Mouse (Mus musculus) large intestine, adult 2 months (tissue): ENCODE measurements around the gene Cldn7. TPM values are rescaled to one million over a fixed set of nuclear protein-coding genes. Genes with fewer than 3 reads are reported as not detected.
"Not testable (repeated sequence)": the region's sequence is repeated elsewhere in the genome, so short reads cannot be mapped to it uniquely, and the experiment has no call there.

Experiments
- DNase-seq: peaks from one replicate; pipeline ENCODE4 v3.0.0-alpha.2; 2012; ENCODE audit warnings: low read depth, low spot score
- WGBS: fragments of 180-500 bp; shearing (Covaris S2); methylation state at CpG from one replicate; pipeline ENCODE4 v1.1.7; 2018; 5-methylcytosine and 5-hydroxymethylcytosine counted together
- polyA plus RNA-seq: library from polyadenylated mRNA; depleted of rRNA; stranded (reverse); fragments of >200 nt; gene quantifications from 2 replicates; pipeline ENCODE4 v1.2.3, GENCODE M21; 2012; rRNA removed

Gene Cldn7
- polyA plus RNA-seq, 1 experiment = 1,643 TPM

DNA sequence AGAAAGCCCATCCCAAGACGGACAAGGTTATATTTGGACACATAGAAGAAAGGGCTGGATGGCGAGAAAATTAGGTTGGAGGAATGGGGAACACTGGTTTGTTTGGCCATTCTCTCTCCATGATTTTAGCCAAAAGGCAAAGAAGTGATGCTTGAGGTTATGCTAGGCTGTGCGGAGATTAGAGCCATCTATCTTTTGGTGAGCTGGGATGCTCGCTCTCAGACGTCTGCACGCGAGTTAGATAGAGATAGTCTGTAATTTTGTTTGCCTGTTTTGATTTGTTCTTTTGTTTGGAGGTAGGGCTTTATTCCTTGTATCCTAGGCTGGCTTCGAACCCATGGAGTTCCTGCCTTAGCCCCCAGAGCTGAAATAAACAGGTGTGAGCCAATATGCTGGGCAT lies 36.6 kb downstream of the Cldn7 start:
- WGBS = 13% methylated on average over 8 of the region's 8 CpGs
- no peak for DNase-seq

DNA sequence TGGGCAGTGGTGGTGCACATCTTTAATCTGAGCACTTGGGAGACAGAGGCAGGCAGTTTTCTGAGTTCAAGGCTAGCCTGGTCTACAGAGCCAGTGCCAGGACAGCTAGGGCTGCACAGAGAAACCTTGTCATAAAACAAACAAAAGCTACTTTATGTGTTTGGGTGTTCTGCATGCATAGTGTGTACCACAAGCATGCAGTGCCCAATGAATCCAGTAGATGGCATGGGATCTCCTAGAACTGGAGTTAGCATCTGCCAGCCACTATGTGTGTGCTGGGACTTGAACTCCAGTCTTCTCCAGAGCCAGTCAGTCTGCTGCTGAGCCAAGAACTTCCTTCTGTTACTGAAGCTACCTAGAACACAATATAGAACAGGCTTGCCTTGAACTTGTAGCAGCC lies 37.3 kb downstream of the Cldn7 start:
- no peak for DNase-seq

DNA sequence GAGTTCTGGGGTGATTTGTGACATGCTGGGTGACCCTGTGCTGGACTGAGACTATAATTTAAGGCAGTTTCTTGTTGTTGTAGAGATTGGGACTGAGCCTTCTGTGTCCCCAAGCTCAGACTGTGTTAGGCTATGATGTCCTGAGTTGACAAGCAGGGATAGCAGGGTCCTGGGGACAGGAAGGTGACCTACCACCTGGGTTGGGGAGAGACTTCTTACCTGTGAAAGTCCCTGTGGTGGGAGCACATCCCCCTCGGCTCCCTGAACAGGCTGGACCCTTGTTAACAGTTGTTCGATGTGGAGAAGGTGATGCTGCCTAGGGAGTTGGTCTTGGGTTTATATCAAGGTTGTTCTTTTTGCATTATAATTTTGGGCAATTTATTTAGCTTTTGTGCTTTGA lies 37.9 kb downstream of the Cldn7 start:
- WGBS = 94% methylated on average over 2 of the region's 2 CpGs
- DNase-seq = no peak

DNA sequence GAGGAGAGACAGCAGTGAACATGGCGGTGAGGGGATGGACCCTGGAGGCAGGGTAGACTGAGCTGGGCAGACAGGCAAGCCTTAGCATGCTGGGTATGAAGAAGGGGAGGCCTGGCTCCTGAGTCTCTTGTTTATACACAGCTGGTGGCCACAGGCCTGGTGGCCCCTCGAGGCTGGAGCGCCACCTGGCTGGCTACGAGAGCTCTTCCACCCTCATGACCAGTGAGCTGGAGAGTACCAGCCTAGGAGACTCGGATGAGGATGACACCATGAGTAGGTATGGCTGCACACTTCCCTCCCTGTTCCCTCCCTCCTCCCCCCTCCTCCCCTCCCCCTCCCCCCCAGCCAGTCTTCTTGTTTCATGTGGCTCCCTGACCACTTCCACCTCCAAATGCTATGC lies 40.9 kb downstream of the Cldn7 start:
- 56% methylated on average over 5 of the region's 5 CpGs for WGBS
- DNase-seq = no peak

DNA sequence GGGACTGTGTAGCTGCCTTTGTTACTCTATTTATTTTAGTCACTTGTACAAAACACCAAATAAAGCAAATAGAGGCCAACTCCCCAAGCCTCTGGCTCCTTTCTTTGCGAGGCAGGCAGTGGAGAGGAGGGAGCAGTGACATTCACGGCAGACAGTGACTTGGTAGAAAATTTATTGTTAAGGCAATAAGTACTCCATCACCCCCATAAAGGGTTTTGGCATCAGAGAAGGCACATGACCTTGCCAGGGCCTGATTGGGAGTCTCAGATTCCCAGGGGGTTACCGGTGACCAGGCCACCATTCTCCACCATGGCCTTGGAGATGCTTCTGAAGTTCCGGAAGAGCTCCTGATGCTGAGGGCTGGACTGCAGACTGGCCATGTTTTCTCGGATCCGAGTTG lies 45.5 kb downstream of the Cldn7 start:
- WGBS = 84% methylated on average over 6 of the region's 6 CpGs
- no peak for DNase-seq

DNA sequence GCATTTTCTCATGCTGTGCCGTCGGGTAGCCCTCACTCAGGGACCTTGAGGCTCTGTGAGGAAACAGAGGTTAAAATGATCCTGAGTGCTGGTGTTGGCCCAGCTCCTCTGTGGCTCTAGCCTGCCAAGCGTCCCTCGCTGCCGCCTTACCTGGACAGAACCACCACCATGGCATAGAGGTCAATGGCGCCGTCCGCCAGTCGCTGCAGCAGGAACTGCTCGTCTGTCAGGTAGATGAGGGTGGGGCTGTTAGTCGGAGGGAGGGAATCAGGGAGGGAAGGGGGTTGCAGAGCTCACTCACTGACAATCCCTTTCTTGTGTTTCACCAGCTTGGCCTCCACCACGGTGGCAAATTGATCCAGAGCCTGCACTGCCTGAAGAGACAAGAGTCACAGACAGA lies 46.0 kb downstream of the Cldn7 start:
- no peak for DNase-seq
- 82% methylated on average over 12 of the region's 12 CpGs for WGBS

DNA sequence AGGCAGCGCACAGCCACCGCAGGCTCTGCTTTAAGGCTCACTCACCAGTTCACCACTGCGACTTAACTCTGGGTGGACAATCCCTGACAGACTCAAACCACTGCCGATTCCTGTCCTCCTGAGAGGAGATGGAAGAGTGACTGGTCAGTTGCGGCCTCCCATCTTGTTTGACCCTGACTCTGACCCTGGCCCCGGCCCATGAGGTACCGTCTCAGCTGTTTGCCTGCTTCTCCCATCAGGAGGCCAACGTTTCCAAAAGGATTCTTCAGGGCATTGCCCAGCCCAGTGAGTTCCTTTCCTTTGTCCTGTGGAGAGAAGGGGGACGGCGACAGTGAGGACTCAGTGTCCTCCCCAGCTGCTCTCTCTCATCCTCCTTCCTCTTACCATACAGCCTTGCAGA lies 46.4 kb downstream of the Cldn7 start:
- 89% methylated on average over 10 of the region's 10 CpGs for WGBS
- no peak for DNase-seq

DNA sequence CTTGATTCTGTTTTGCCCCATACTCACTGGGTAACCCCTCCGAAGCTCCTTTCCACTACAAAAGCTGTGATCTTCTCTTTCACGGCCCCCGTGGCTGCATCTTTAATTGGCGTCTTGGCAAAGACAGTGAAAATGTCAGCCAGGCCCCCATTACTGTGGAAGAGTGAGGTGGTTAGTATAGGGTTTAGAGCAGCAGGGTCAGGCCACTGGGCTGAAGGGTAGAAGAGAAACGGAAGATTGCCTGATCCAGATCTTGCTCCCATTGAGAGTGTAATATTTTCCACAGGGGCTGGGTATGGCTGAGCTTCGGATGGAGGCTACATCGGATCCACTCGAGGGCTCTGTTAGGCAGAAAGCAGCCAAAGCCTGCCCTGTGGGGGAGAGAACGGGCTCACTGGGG lies 48.4 kb downstream of the Cldn7 start:
- no peak for DNase-seq
- 84% methylated on average over 9 of the region's 9 CpGs for WGBS

DNA sequence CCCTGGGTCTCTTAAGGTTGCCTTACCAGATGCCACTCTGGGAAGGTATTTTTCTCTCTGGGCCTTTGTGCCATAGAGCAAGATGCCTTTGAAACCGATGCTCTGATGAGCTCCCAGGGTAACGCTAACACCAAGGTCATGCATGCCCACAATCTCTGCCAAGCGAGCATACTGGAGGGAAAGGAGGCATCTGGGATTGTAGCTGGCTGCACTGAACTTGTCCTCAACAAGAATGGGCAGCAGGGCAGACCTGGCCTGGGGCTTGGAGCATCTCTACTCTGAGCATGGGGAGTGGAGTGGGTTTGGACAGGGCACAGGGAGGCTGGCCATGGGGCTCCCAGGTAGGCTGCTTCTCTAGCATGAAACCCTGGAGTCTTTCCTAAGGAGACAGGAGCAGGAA lies 48.8 kb downstream of the Cldn7 start:
- 93% methylated on average over 3 of the region's 3 CpGs for WGBS
- no peak for DNase-seq

DNA sequence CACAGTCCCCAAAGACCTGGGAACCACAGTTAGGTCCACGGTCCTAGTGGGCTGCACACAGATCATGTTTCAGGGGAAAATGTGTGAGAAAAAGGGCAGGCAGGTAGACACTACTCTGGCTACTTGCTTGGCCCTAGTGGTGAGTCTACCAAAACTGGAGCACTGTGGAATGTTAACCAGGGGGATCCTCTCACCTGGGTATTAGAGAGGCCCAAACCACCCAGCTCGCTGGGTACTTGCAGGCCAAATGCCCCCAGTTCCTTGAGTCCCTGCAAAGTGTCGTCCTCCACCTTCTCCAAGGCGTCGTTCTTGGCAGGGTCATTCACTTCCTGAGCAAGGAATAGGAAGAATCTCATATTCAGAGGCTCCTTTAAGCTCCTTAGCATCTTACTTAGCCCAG lies 49.5 kb downstream of the Cldn7 start:
- 68% methylated on average over 5 of the region's 5 CpGs for WGBS
- DNase-seq = no peak

DNA sequence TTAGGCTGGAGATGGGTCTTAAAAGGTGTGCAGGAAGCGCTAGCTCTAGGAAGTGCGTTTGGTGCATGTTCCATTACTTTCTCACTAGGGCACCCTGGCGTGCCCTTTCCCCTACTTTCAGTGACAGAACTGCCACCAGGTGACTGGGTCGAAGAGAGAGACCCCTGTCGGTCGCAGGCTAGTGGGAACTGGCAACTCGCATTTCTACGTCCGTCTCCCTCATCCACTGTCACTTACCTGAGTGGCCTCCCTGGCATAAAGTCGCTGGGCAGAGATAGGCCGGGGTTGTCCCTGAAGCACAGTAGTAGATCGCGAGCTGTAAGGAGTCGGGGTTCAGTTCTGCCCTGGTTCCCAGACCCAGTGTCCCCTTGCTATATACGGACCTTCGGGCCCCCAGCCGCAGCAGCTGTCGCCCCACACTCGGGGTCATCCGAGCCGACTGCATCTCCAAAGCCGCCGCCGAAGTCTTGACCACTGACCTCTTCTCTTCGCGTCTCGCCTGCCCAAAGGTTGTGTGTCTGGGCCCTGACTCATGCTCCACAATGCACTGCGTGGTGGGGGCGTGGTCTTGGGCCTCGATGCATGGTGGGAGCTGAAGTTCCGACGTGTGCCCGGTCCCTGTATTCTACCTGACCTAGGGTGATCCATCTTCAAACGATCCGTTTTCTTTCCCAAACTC lies 50.4 kb downstream of the Cldn7 start, which contains the start of gene Acadvl:
Gene Acadvl, minus strand, starts transcription at position 532 of the 679 bp plus-strand sequence.
- WGBS = under 1% methylated on average over 35 of the region's 35 CpGs
- no peak for DNase-seq

DNA sequence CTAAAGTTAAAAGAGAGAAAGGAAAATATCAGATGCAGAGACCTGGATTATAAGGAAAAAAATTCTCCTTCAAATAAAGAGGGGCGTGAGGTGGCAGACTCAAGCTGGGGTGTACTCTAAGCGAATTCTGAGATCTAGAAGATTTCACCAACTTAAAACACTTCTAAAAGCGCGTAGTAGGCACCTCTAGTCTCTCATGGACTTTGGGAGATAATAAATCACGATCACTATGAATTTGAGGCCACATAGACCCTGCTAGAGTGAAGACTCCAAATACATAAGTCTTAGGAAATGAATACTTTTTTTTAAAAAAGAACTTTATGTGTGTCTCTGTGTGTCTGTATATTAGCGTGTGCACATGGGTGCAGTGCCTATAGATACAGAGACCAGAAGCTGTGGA lies 51.1 kb downstream of the Cldn7 start:
- 61% methylated on average over 6 of the region's 6 CpGs for WGBS
- no peak for DNase-seq

DNA sequence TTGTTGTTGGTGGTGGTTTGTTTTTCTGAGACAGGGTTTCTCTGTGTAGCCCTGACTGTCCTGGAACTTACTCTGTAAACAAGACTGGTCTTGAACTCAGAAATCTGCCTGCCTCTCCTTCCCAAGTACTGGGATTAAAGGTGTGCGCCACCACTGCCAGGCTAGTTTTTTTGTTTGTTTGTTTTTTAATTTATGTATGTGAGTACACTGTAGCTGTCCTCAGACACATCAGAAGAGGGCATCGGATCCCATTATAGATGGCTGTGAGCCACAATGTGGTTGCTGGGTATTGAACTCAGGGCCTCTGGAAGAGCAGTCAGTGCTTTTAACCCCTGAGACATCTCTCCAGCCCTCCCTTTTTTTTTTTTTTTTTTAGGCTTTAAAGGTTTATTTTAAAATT lies 51.6 kb downstream of the Cldn7 start:
- 80% methylated on average over 2 of the region's 2 CpGs for WGBS
- DNase-seq = not testable (repeated sequence)

DNA sequence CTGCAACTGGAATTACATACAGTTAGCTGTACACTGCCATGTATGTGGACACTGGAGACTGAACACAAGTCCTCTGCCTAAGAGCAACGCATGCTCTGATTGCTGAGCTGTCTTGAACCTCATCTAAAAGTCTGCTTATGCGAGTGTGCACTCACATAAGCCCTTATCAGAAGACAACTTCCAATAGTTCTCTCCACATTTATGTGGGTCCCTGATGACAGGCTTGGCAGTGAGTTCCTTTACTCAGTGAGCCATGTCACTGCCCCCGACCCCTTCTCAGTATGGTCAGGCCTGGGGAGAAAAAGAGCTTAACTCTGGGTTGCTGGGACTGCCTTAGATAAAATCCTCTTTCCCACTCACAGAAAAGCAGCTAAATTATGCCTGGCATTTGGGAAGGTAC lies 52.1 kb downstream of the Cldn7 start, which contains the start of gene Dlg4:
Gene Dlg4, plus strand, starts transcription at position 274 of the 400 bp plus-strand sequence.
- 85% methylated on average over 3 of the region's 3 CpGs for WGBS
- no peak for DNase-seq

DNA sequence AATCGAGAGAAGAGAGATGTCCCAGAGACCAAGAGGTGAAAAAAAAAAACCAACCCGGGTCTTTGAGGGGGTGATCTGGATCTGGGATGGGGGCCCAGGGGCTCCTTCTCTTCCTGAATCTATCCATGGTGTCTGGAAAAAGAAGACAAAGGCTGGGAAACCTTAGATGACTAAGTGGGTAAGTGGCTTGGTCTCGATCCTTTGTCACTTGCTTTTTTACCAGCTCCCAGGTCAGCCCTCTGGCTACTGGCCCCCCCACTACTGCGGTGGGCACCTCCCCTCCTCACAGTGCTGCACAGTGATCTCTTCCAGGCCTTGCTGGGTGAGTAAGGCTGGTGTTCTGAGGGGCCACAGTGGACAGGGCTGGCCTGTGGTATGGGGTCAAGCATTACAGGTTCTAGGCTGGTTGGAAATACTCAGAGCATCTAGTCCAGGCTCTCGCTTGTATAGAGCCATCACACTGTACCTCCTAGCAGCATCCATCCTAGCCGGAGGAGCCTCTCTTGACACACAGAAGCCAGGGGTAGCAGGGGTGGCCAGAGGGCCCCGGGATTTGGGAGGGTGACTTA lies 52.7 kb downstream of the Cldn7 start:
- 54% methylated on average over 7 of the region's 7 CpGs for WGBS
- no peak for DNase-seq

Other genes starting within 250 kb of the Cldn7 start
- 17.5 and 33.3 TPM in 2 replicates for gene Polr2a, start 206.1 kb upstream of the Cldn7 start, polyA plus RNA-seq
- 0.07 TPM in 1 of 2 replicates, not detected in the other for gene Slc35g3, start 202.8 kb upstream of the Cldn7 start, polyA plus RNA-seq
- 7.5 and 10.7 TPM in 2 replicates for gene Zbtb4, start 198.9 kb upstream of the Cldn7 start, polyA plus RNA-seq
- 7.3 and 10.3 TPM in 2 replicates for gene Chrnb1, start 168.8 kb upstream of the Cldn7 start, polyA plus RNA-seq
- 2.8 and 4.4 TPM in 2 replicates for gene Fgf11, start 162.9 kb upstream of the Cldn7 start, polyA plus RNA-seq
- 38.7 and 39.1 TPM in 2 replicates for gene Tmem102, start 159.2 kb upstream of the Cldn7 start, polyA plus RNA-seq
- gene Gm39566, start 149.5 kb upstream of the Cldn7 start, polyA plus RNA-seq = not detected in 2 replicates
- not detected in 2 replicates for gene Spem2, start 146.3 kb upstream of the Cldn7 start, polyA plus RNA-seq
- 0.12 TPM in 1 of 2 replicates, not detected in the other for gene Spem1, start 142.6 kb upstream of the Cldn7 start, polyA plus RNA-seq
- 5.1 and 7.0 TPM in 2 replicates for gene Nlgn2, start 127.0 kb upstream of the Cldn7 start, polyA plus RNA-seq
- 194 and 208 TPM in 2 replicates for gene Tmem256, start 126.3 kb upstream of the Cldn7 start, polyA plus RNA-seq
- gene Plscr3, start 118.4 kb upstream of the Cldn7 start, polyA plus RNA-seq = 31.6 and 36.1 TPM in 2 replicates
- 28.8 and 34.4 TPM in 2 replicates for gene Tnk1, start 106.0 kb upstream of the Cldn7 start, polyA plus RNA-seq
- not detected in 2 replicates for gene Tmem95, start 86.8 kb upstream of the Cldn7 start, polyA plus RNA-seq
- 1.8 and 3.0 TPM in 2 replicates for gene Kctd11, start 83.4 kb upstream of the Cldn7 start, polyA plus RNA-seq
- 16.1 and 16.4 TPM in 2 replicates for gene Acap1, start 69.2 kb upstream of the Cldn7 start, polyA plus RNA-seq
- 3.0 and 3.8 TPM in 2 replicates for gene 2810408A11Rik, start 63.8 kb upstream of the Cldn7 start, polyA plus RNA-seq
- gene Neurl4, start 63.7 kb upstream of the Cldn7 start, polyA plus RNA-seq = 24.4 and 36.7 TPM in 2 replicates
- 69.2 and 79.9 TPM in 2 replicates for gene Gps2, start 50.9 kb upstream of the Cldn7 start, polyA plus RNA-seq
- gene Eif5a, start 42.8 kb upstream of the Cldn7 start, polyA plus RNA-seq = 619 and 694 TPM in 2 replicates
- 14.7 and 16.5 TPM in 2 replicates for gene Ybx2, start 29.0 kb upstream of the Cldn7 start, polyA plus RNA-seq
- 27.4 and 27.5 TPM in 2 replicates for gene Slc2a4, start 16.6 kb upstream of the Cldn7 start, polyA plus RNA-seq
- 134 and 154 TPM in 2 replicates for gene Ctdnep1, start 16.4 kb downstream of the Cldn7 start, polyA plus RNA-seq
- 70.5 and 78.1 TPM in 2 replicates for gene Elp5, start 17.7 kb downstream of the Cldn7 start, polyA plus RNA-seq
- 527 and 719 TPM in 2 replicates for gene Gabarap, start 26.4 kb downstream of the Cldn7 start, polyA plus RNA-seq
- 16.3 and 17.3 TPM in 2 replicates for gene Phf23, start 31.0 kb downstream of the Cldn7 start, polyA plus RNA-seq
- 5.5 and 5.8 TPM in 2 replicates for gene Dvl2, start 35.8 kb downstream of the Cldn7 start, polyA plus RNA-seq
- gene Acadvl, start 50.6 kb downstream of the Cldn7 start, polyA plus RNA-seq = 92.8 and 125 TPM in 2 replicates
- 5.1 and 5.9 TPM in 2 replicates for gene Dlg4, start 52.2 kb downstream of the Cldn7 start, polyA plus RNA-seq
- not detected in 2 replicates for gene Asgr1, start 89.3 kb downstream of the Cldn7 start, polyA plus RNA-seq
- 0.25 and 0.32 TPM in 2 replicates for gene Asgr2, start 127.9 kb downstream of the Cldn7 start, polyA plus RNA-seq
- gene Mgl2, start 165.6 kb downstream of the Cldn7 start, polyA plus RNA-seq = 3.5 and 5.2 TPM in 2 replicates
- 1.4 and 2.9 TPM in 2 replicates for gene Clec10a, start 191.4 kb downstream of the Cldn7 start, polyA plus RNA-seq
- gene Slc16a11, start 248.0 kb downstream of the Cldn7 start, polyA plus RNA-seq = 4.5 and 5.3 TPM in 2 replicates